Mouse (Mus musculus) heart, postnatal 0 days (tissue): ENCODE data around the gene Slc22a23. TPM values are rescaled to one million over a fixed set of nuclear protein-coding genes. Genes with fewer than 3 reads are reported as not detected.
A peak's percentile ranks its signal among the peaks of the same experiment; 100 is the strongest.

Experiments
- ATAC-seq: fragments of 200-750 bp; cut with Nextera tagmentation; 2 replicates; pipeline ENCODE4 v1.8.0; 2017; ENCODE audit warnings: low read depth, moderate number of reproducible peaks, moderate library complexity; ENCODE audit not compliant: insufficient read depth
- DNase-seq: peaks from one replicate; pipeline ENCODE4 v3.0.0-alpha.2; 2016; ENCODE audit warnings: low spot score
- H3K27ac ChIP-seq: fragments of 300-500 bp; sonication (generic); 2 replicates; pipeline ENCODE4 v1.5.1; 2014; ENCODE audit warnings: low read depth, mild to moderate bottlenecking
- H3K27me3 ChIP-seq: fragments of 300-500 bp; sonication (generic); 2 replicates; pipeline ENCODE4 v1.6.1; 2014; ENCODE audit warnings: low read length, mixed read lengths; ENCODE audit not compliant: control insufficient read depth, insufficient read depth
- H3K36me3 ChIP-seq: fragments of 300-500 bp; sonication (generic); replicated peaks from 2 replicates; pipeline ENCODE4 v1.6.1; 2014; ENCODE audit warnings: low read length, mixed read lengths; ENCODE audit not compliant: control insufficient read depth, insufficient read depth
- H3K4me1 ChIP-seq: fragments of 300-500 bp; sonication (generic); 2 replicates; pipeline ENCODE4 v1.6.1; 2014; ENCODE audit warnings: antibody characterized with exemption; ENCODE audit not compliant: control insufficient read depth, insufficient read depth
- H3K4me2 ChIP-seq: fragments of 300-500 bp; sonication (generic); 2 replicates; pipeline ENCODE4 v1.6.1; 2014; ENCODE audit warnings: low read depth, mild to moderate bottlenecking, low read length, moderate library complexity
- H3K4me3 ChIP-seq: fragments of 300-500 bp; sonication (generic); 2 replicates; pipeline ENCODE4 v1.5.1; 2014; ENCODE audit warnings: low read depth, low read length
- H3K9ac ChIP-seq: fragments of 300-500 bp; sonication (generic); replicated peaks from 2 replicates; pipeline ENCODE4 v1.6.1; 2014; ENCODE audit warnings: low read depth, low read length, mixed read lengths
- H3K9me3 ChIP-seq: fragments of 300-500 bp; sonication (generic); replicated peaks from 2 replicates; pipeline ENCODE4 v1.6.1; 2016; ENCODE audit warnings: low read length; ENCODE audit not compliant: control insufficient read depth
- CTCF ChIP-seq: IDR thresholded peaks from 2 replicates; pipeline ENCODE4 v1.5.1; 2016; ENCODE audit warnings: antibody characterized with exemption, control low read depth, low read depth
- EP300 ChIP-seq: IDR thresholded peaks from 2 replicates; pipeline ENCODE4 v1.6.1; 2016; ENCODE audit warnings: antibody characterized with exemption, low read depth
- WGBS: fragments of 180-500 bp; shearing (Covaris S2); extraction: QIAGEN DNeasy Blood & Tissue Kit; methylation state at CpG from one replicate; pipeline ENCODE4 v1.1.7; 2014; 5-methylcytosine and 5-hydroxymethylcytosine counted together
- polyA plus RNA-seq: library from polyadenylated mRNA; unstranded; fragments of >200 nt; fragmentation: Nextera tagmentation; extraction: Ambion mirVana; gene quantifications from 2 replicates; pipeline ENCODE4 v1.2.1, GENCODE M21; 2015
- total RNA-seq: library from RNA; depleted of rRNA; stranded (reverse); fragments of >200 nt; gene quantifications from 2 replicates; pipeline ENCODE4 v1.2.3, GENCODE M21; 2014; ENCODE audit warnings: low replicate concordance

The Slc22a23 gene
- total and polyA plus RNA-seq, 2 experiments from 2014 or later, result 1.4 to 13.9 TPM

DNA sequence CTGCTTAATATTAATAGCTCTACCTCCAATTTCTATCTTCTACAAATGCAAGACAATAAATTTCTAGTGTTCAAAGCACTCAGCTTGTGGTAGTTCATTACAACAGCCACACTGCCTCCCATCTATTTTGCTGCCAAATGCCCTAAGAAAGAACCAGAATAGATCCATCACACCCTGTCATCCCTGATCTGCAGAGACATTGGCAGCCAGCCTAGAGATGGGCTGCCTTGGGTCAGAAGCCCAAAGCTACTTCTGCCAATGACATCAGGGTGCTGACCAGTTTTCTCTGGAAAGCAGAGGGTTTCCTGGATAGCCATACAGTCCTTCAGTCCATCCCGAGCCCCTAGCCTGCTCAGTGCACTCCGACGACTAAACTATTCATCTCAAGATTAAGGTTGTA lies 33.9 kb upstream of the Slc22a23 start:
- Histone ChIP-seq H3K27ac (no peak overlapping the region), H3K4me3 (no peak overlapping the region), H3K27me3 (no peaks in the 10 kb centered on the region), H3K36me3 (no peaks in the 10 kb centered on the region), H3K9me3 (no peaks in the 10 kb centered on the region), H3K4me2 (no peak overlapping the region), H3K4me1 (no peaks in the 10 kb centered on the region), H3K9ac (no peak overlapping the region)
- no peak for TF ChIP-seq CTCF
- TF ChIP-seq EP300, result no peak
- 88% methylated on average over 3 of the region's 3 CpGs for WGBS
- DNase-seq (no peak), ATAC-seq (no peak)

GRCm38 (mm10) chr13:34375145-34375544 lies 30.2 kb upstream of the Slc22a23 start:
- Histone ChIP-seq H3K4me3 (no peak overlapping the region), H3K36me3 (no peaks in the 10 kb centered on the region), H3K9ac (no peak overlapping the region), H3K4me2 (no peak overlapping the region), H3K27ac (no peak overlapping the region), H3K4me1 (peaks cover 7% of the 10 kb centered on the region; the same call in 1 of the 2 replicates), H3K9me3 (no peaks in the 10 kb centered on the region), H3K27me3 (no peaks in the 10 kb centered on the region)
- ATAC-seq (no peak), DNase-seq (no peak)
- no peak for TF ChIP-seq EP300
- no peak for TF ChIP-seq CTCF
- 38% methylated on average over 4 of the region's 4 CpGs for WGBS

DNA sequence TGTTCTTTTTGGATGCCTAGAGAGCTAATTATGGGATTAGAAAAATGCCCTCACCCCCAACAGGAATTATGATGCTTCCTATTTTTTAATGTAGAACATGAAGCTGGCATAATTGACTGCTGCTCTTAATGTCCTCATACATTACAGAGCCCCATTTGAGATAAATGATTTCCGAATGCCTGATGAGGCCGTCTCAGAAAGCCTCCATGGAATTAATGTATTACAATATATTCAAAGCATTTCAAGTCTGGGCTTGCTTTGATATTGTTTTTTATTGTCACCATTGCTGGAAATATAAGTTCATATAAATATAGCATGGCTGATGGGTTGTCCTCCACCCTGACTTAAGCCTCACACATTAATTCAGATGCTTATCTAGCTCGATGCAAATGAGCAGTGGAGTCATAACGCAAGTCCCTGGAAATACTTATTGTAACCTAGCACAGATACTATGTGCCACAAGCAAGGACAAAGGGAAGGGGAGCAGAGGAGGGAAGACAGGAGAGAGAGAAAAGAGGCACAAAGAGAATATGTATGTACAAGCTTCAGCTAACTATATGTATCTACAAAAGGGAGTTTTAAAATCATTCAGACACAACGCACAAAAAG lies 28.0 kb upstream of the Slc22a23 start:
- WGBS, result 71% methylated on average over 5 of the region's 5 CpGs
- no peak for TF ChIP-seq EP300
- TF ChIP-seq CTCF, result no peak

DNA sequence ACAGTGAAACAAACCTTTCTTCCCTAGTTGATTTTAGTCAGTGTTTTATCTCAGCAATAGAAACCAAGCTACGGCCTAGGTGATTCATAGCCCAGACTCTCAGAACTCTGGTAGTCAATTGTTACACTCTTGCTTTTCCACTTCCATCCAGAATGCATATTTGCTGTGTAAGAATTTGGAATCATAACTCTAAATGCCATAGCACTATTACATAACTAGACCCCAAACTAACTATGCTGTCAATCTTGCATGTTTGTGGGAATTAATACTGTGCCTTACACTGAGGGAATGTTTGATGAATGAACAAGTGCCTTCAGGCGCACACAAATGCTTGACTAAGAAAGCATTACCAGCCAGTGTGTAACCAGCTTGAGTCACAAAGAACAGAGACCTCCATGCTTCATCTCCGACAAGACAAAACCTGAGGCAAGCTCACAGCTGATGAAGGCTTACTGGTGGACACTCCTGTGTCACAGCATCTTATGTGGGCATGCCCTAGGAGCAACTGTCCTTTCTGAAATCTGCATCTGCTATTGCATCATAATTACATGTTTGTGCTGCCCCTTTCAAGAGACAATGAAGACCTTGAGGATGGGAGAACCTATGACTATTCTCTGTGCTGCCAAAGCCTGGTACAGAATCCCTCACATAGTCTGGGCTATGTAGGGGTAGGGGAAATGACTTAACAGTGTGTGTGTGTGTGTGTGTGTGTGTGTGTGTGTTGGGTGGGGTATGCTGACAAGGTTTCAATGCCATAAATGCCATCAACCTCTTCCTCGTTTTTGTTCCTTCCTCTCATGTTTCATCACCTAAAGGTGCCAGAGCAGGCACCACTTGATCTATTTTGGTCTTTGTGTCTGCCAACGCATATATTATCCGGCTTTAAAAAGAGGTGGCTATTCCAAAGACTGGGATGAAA lies 27.2 kb upstream of the Slc22a23 start:
- Histone ChIP-seq H3K27ac (no peak overlapping the region), H3K9me3 (no peaks in the 10 kb centered on the region), H3K4me2 (no peak overlapping the region), H3K4me1 (peaks cover 7% of the 10 kb centered on the region; the same call in 1 of the 2 replicates), H3K9ac (no peak overlapping the region), H3K4me3 (no peak overlapping the region), H3K27me3 (no peaks in the 10 kb centered on the region), H3K36me3 (no peaks in the 10 kb centered on the region)
- TF ChIP-seq CTCF (no peak), EP300 (no peak)
- peak; percentile 30 for DNase-seq
- peak; percentile 58; the same call in 1 of the 2 replicates for ATAC-seq
- WGBS, result 56% methylated on average over 6 of the region's 6 CpGs

More for the DNA sequence above, 28.0 kb upstream of the Slc22a23 start:
- Histone ChIP-seq H3K9me3 (no peaks in the 10 kb centered on the region), H3K27ac (no peak overlapping the region), H3K27me3 (no peaks in the 10 kb centered on the region), H3K9ac (no peak overlapping the region), H3K4me3 (no peak overlapping the region), H3K4me1 (peaks cover 7% of the 10 kb centered on the region; the same call in 1 of the 2 replicates), H3K36me3 (no peaks in the 10 kb centered on the region), H3K4me2 (no peak overlapping the region)
- ATAC-seq, result no peak
- no peak for DNase-seq

- no peak for TF ChIP-seq CTCF
- TF ChIP-seq EP300, result no peak
- DNase-seq (no peak), ATAC-seq (no peak)
- Histone ChIP-seq H3K4me2 (no peak overlapping the region), H3K9ac (no peak overlapping the region), H3K4me1 (peaks cover 7% of the 10 kb centered on the region; the same call in 1 of the 2 replicates), H3K27me3 (no peaks in the 10 kb centered on the region), H3K36me3 (no peaks in the 10 kb centered on the region), H3K27ac (no peak overlapping the region), H3K9me3 (no peaks in the 10 kb centered on the region), H3K4me3 (no peak overlapping the region)
- WGBS, result 63% methylated on average over 4 of the region's 4 CpGs
Measured at GRCm38 (mm10) chr13:34370281-34370825, 25.4 kb upstream of the Slc22a23 start.
